In genomic region chr2:11794668-11795067, GRCm38 (mm10) we compare ENCODE assay signal across 19 mouse cellular contexts. TPM values are rescaled to one million over a fixed set of nuclear protein-coding genes. Genes with fewer than 3 reads are reported as not detected.
A peak's percentile ranks its signal among the peaks of the same experiment; 100 is the strongest.
DNase-seq lines count a peak whose midpoint lies in the region; ATAC-seq and TF ChIP-seq lines count a peak whose summit lies in the region.
"Had no signal": no experiment of that assay in that cellular context is flagged by ENCODE, and none has a peak within 500 bp of the region (broad histone marks: within the 10 kb centered on the region; RNA-seq: fewer than 3 reads in every experiment).

No protein-coding gene starts in this region.

- TF ChIP-seq CTCF in left cerebral cortex, adult 2 months (IDR thresholded peaks at IDR 0.05): peak; percentile 53
- TF ChIP-seq CTCF in CH12.LX (conservative IDR thresholded peaks at IDR 0.05 in 1 of 2, IDR thresholded peaks at IDR 0.05 in 1 of 2; ENCODE audit: low read depth in 2 of 2, low read length in 2 of 2): peak in 1 of 2 experiments; percentile 54; a peak in 2 of 4 replicates
- TF ChIP-seq CTCF in cortical plate, adult 2 months (IDR thresholded peaks at IDR 0.05; ENCODE audit: extremely low read depth, insufficient read depth, low read length): peak; percentile 22; the same call in 1 of the 2 replicates

- no peak overlapping the region for H3K27ac ChIP-seq in left cerebral cortex, adult 2 months
- no peak overlapping the region for H3K27ac ChIP-seq in CH12.LX (ENCODE audit: insufficient read depth, low read depth)
- H3K27ac ChIP-seq in cortical plate, adult 2 months (ENCODE audit: insufficient read depth, low read length): no peak overlapping the region
- H3K27ac ChIP-seq: embryonic facial prominence, embryonic 10.5 days; limb, embryonic 10.5 days had no signal

- DNase-seq in frontal cortex, postnatal 10 days (ENCODE audit: low spot score in 2 of 2): no peak
- DNase-seq in left cerebral cortex, adult 2 months (ENCODE audit: extremely low spot score in 1 of 2, low spot score in 2 of 2): no peak
- no peak for DNase-seq in left cerebral cortex, adult 18-20 months (ENCODE audit: low spot score in 2 of 2)
- no peak for DNase-seq in CH12.LX (ENCODE audit: extremely low read depth)
- no peak for DNase-seq in lung, postnatal 4 days
- DNase-seq: adrenal gland, postnatal 14 days; cerebellum, adult 8-10 months; gastrocnemius, postnatal 36 days; kidney, postnatal 36 days; layer of hippocampus, adult 9-11 months; lung, postnatal 14 days had no signal

- no peaks in the 10 kb centered on the region for H3K27me3 ChIP-seq in CH12.LX (replicated peaks)

- intact Hi-C loops in left cerebral cortex, adult 2 months (cut with DNase I): loop anchor here (5.0 to 10.0 kb wide), 2 partner anchors 78 to 590 kb away; no protein-coding TSS in a partner anchor

- no peak for TF ChIP-seq EP300 in CH12.LX (IDR thresholded peaks at IDR 0.05; ENCODE audit: low read length)

- dilution Hi-C loops in CH12.LX (cut with MboI; ENCODE audit: extremely low pct_ligation_motif_present, extremely low pct_unique_long_range_greater_than_20kb, low sequenced_read_pairs): no loop called here

- no peak overlapping the region for H3K4me3 ChIP-seq in left cerebral cortex, adult 2 months
- H3K4me3 ChIP-seq in CH12.LX (replicated peaks in 1 of 3; ENCODE audit: low read depth in 2 of 3, low read length in 2 of 3, poor library complexity in 1 of 3): no peak overlapping the region
- no peak overlapping the region for H3K4me3 ChIP-seq in cortical plate, adult 2 months (ENCODE audit: insufficient read depth, low read length)
- H3K4me3 ChIP-seq: embryonic facial prominence, embryonic 10.5 days; limb, embryonic 10.5 days had no signal

- in situ Hi-C loops in CH12.LX (cut with MboI; ENCODE audit: low pct_ligation_motif_present, low pct_unique_long_range_greater_than_20kb, low sequenced_read_pairs): no loop called here

- peaks cover 3 to 17% of the 10 kb centered on the region in 2 experiments; a peak in 3 of 4 replicates for H3K4me1 ChIP-seq in CH12.LX (ENCODE audit: control insufficient read depth in 1 of 2, insufficient read depth in 2 of 2)
- no peaks in the 10 kb centered on the region for H3K4me1 ChIP-seq in cortical plate, adult 2 months (ENCODE audit: control insufficient read depth, insufficient read depth, low read length)
- H3K4me1 ChIP-seq: limb, embryonic 10.5 days had no signal

- H3K9me3 ChIP-seq in CH12.LX (replicated peaks; ENCODE audit: low read length): peaks cover 2% of the 10 kb centered on the region
- H3K9me3 ChIP-seq: embryonic facial prominence, embryonic 10.5 days; limb, embryonic 10.5 days had no signal

- TF ChIP-seq POLR2A in CH12.LX (IDR thresholded peaks at IDR 0.05; ENCODE audit: low read depth, low read length): no peak
- TF ChIP-seq POLR2A in cortical plate, adult 2 months (IDR thresholded peaks at IDR 0.05; ENCODE audit: extremely low read depth, insufficient read depth, low read length): no peak

- no peak overlapping the region for H3K9ac ChIP-seq in CH12.LX (ENCODE audit: insufficient read depth, low read depth)

- H3K4me2 ChIP-seq in CH12.LX (ENCODE audit: insufficient read depth, low read depth, poor library complexity, severe bottlenecking): no peak overlapping the region

- no peaks in the 10 kb centered on the region for H3K79me2 ChIP-seq in CH12.LX (replicated peaks; ENCODE audit: control insufficient read depth, extremely low read depth, insufficient read depth, poor library complexity, severe bottlenecking)

- H3K36me3 ChIP-seq in CH12.LX (replicated peaks in 1 of 2; ENCODE audit: control insufficient read depth in 1 of 2, insufficient read depth in 1 of 2, low read length in 1 of 2): peaks cover 17 to 36% of the 10 kb centered on the region in 2 experiments

- 0 out of 2 replicates have a peak, but pooled peaks have one; percentile 39 for ATAC-seq in frontal cortex, adult (ENCODE audit: low TSS enrichment)
- ATAC-seq in megakaryocyte-erythroid progenitor cell, adult 5-6 weeks (replicated peaks; ENCODE audit: low FRiP score, low TSS enrichment, poor library complexity, severe bottlenecking): no peak
- ATAC-seq: forebrain, embryonic 16.5 days; hindbrain, embryonic 16.5 days; intestine, embryonic 16.5 days had no signal

- TF ChIP-seq RAD21 in CH12.LX (IDR thresholded peaks at IDR 0.05; ENCODE audit: low read depth, low read length): peak; percentile 44

TF ChIP-seq in CH12.LX, 34 proteins besides CTCF, POLR2A, EP300 and RAD21:
- TF ChIP-seq GABPA (IDR thresholded peaks at IDR 0.05; ENCODE audit: insufficient replicate concordance, low read depth, low read length) (no peak), SMC3 (IDR thresholded peaks at IDR 0.05; ENCODE audit: low read depth, low read length) (peak; percentile 54)

RNA-seq across cellular contexts. Expression of gene Ankrd16, which starts 17.0 kb away (rescaled TPM):
- 10 to 100 TPM; 60.3 to 69.0 TPM for total RNA-seq in left cerebral cortex, adult 2 months (2021)
- total RNA-seq in left cerebral cortex, adult 18-20 months (2021): 10 to 100 TPM; 53.6 to 58.5 TPM
- 19.9 and 23.0 TPM in 2 replicates for total RNA-seq in CH12.LX (2012; rRNA removed)
- 22.4 and 24.2 TPM in 2 replicates for total RNA-seq in CH12.LX (2014; rRNA removed)
- polyA plus RNA-seq in CH12.LX (2012; ENCODE audit: insufficient read length, low read depth): 20.1 and 23.0 TPM in 2 replicates
- polyA plus RNA-seq in cortical plate, adult 2 months (2012; rRNA removed): 96.0 and 107 TPM in 2 replicates
- 44.9 and 64.8 TPM in 2 replicates for total RNA-seq in megakaryocyte-erythroid progenitor cell, adult 5-6 weeks (2014; fragmentation: Nextera tagmentation)
- 9.3 and 19.4 TPM in 2 replicates for total RNA-seq in megakaryocyte-erythroid progenitor cell, adult 5-6 weeks (2017)

RNA-seq across cellular contexts. Expression of gene Fbh1, which starts 17.3 kb away (rescaled TPM):
- total RNA-seq in left cerebral cortex, adult 2 months (2021): 100 to 1,000 TPM; 114 to 123 TPM
- total RNA-seq in left cerebral cortex, adult 18-20 months (2021): 100 to 1,000 TPM; 109 to 125 TPM
- total RNA-seq in CH12.LX (2012; rRNA removed) (34.1 and 46.4 TPM in 2 replicates), CH12.LX (2014; rRNA removed) (35.2 and 39.9 TPM in 2 replicates)
- 30.2 and 46.5 TPM in 2 replicates for polyA plus RNA-seq in CH12.LX (2012; ENCODE audit: insufficient read length, low read depth)
- 90.0 and 91.0 TPM in 2 replicates for polyA plus RNA-seq in cortical plate, adult 2 months (2012; rRNA removed)
- 37.2 and 38.6 TPM in 2 replicates for total RNA-seq in megakaryocyte-erythroid progenitor cell, adult 5-6 weeks (2014; fragmentation: Nextera tagmentation)
- 37.9 and 94.2 TPM in 2 replicates for total RNA-seq in megakaryocyte-erythroid progenitor cell, adult 5-6 weeks (2017)
